Mouse (Mus musculus) stomach, postnatal 0 days (tissue): Measurements from ENCODE around the gene Lrguk. TPM values are rescaled to one million over a fixed set of nuclear protein-coding genes. Genes with fewer than 3 reads are reported as not detected.

Experiments
- ATAC-seq: fragments of 200-750 bp; cut with Nextera tagmentation; 2 replicates; pipeline ENCODE4 v1.8.0; 2017; ENCODE audit not compliant: low FRiP score, low TSS enrichment
- DNase-seq: peaks from one replicate; pipeline ENCODE4 v3.0.0-alpha.2; 2016; ENCODE audit warnings: low spot score
- H3K27ac ChIP-seq: fragments of 300-500 bp; sonication (generic); replicated peaks from 2 replicates; pipeline ENCODE4 v1.5.1; 2014; ENCODE audit warnings: mild to moderate bottlenecking, control low read depth
- H3K27me3 ChIP-seq: fragments of 300-500 bp; sonication (generic); 2 replicates; pipeline ENCODE4 v1.6.1; 2014; ENCODE audit warnings: low read length; ENCODE audit not compliant: control insufficient read depth, insufficient read depth
- H3K36me3 ChIP-seq: fragments of 300-500 bp; sonication (generic); 2 replicates; pipeline ENCODE4 v1.6.1; 2014; ENCODE audit warnings: low read length, mixed read lengths; ENCODE audit not compliant: control insufficient read depth, insufficient read depth
- H3K4me1 ChIP-seq: fragments of 300-500 bp; sonication (generic); replicated peaks from 2 replicates; pipeline ENCODE4 v1.6.1; 2014; ENCODE audit warnings: antibody characterized with exemption; ENCODE audit not compliant: control insufficient read depth, insufficient read depth
- H3K4me2 ChIP-seq: fragments of 300-500 bp; sonication (generic); replicated peaks from 2 replicates; pipeline ENCODE4 v1.6.1; 2014; ENCODE audit warnings: low read depth, mild to moderate bottlenecking, control low read depth, moderate library complexity
- H3K4me3 ChIP-seq: fragments of 300-500 bp; sonication (generic); 2 replicates; pipeline ENCODE4 v1.5.1; 2014; ENCODE audit warnings: low read depth, low read length, control low read depth
- H3K9ac ChIP-seq: fragments of 300-500 bp; sonication (generic); 2 replicates; pipeline ENCODE4 v1.6.1; 2014; ENCODE audit warnings: mild to moderate bottlenecking, low read length, control low read depth, mixed read lengths
- H3K9me3 ChIP-seq: fragments of 300-500 bp; sonication (generic); 2 replicates; pipeline ENCODE4 v1.6.1; 2016; ENCODE audit warnings: low read length; ENCODE audit not compliant: control insufficient read depth
- CTCF ChIP-seq: IDR thresholded peaks from 2 replicates; pipeline ENCODE4 v1.5.1; 2016; ENCODE audit warnings: antibody characterized with exemption, low read depth, mild to moderate bottlenecking, moderate library complexity
- EP300 ChIP-seq: optimal IDR thresholded peaks from 2 replicates; pipeline ENCODE3; 2016; ENCODE audit warnings: antibody characterized with exemption
- WGBS: fragments of 180-500 bp; shearing (Covaris S2); extraction: QIAGEN DNeasy Blood & Tissue Kit; methylation state at CpG from one replicate; pipeline ENCODE4 v1.1.7; 2014; 5-methylcytosine and 5-hydroxymethylcytosine counted together
- polyA plus RNA-seq: library from polyadenylated mRNA; unstranded; fragments of >200 nt; fragmentation: Nextera tagmentation; extraction: Ambion mirVana; gene quantifications from 2 replicates; pipeline ENCODE4 v1.2.1, GENCODE M21; 2015

Gene Lrguk
- polyA plus RNA-seq, 1 experiment from 2014 or later = 0.21 TPM

DNA sequence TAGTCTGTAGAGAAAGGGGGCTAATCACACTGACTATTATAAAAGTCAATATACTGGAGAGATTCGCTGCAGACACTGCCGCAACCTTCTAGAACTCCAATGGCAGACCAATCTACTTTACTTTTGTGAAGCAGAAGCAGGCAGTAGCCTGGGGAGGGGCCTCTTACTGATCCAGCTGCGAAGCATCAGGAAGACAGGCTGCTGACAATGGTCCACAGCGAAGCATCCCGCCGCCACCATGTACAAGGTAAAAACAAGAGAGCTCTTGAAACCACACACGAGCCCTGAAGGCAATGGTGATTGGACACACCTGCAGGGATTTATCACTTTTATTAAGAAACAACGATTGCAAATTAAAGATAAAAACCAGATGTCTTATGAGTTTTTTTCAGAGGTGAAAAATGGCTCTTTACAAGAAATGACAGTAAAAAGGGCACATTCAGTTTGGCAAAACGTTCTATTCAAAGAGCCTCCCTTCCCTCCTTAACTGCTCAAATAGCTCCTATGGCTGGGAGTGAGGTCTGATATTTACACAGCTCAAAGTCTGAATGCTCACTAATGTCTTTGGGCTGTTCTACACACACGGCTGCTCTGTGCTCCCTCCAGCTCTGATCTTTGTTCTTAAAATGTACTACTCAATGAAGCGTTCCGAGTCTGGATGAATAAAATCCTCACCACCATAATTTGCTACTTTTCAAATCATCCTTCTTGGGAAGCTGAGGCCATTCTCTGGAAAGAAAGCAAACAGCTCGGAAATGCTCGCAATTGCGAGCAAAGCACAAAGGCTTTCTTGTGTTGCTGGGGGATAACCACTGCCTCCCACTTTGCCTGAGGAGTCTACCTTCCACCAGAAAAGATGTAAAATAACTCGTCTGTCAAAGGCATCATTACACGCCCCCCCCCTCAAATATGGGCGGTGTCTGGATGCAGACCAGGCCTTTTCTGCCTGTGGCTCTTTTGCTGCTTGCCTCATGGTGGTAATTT lies 124.1 kb downstream of the Lrguk start:
- Histone ChIP-seq H3K4me2 (0 out of 2 replicates have a peak overlapping the region, but pooled peaks have one; percentile 11), H3K9me3 (no peaks in the 10 kb centered on the region), H3K27me3 (no peaks in the 10 kb centered on the region), H3K4me3 (no peak overlapping the region), H3K4me1 (peaks cover 14% of the 10 kb centered on the region), H3K36me3 (peaks cover 10% of the 10 kb centered on the region; the same call in 1 of the 2 replicates), H3K9ac (no peak overlapping the region; the same call in 1 of the 2 replicates), H3K27ac (peak overlapping the region; percentile 49; the same call in 1 of the 2 replicates)
- WGBS = 27% methylated on average over 18 of the region's 18 CpGs
- DNase-seq (no peak), ATAC-seq (peak; percentile 69; the same call in 1 of the 2 replicates)
- TF ChIP-seq EP300 = no peak
- TF ChIP-seq CTCF = no peak

DNA sequence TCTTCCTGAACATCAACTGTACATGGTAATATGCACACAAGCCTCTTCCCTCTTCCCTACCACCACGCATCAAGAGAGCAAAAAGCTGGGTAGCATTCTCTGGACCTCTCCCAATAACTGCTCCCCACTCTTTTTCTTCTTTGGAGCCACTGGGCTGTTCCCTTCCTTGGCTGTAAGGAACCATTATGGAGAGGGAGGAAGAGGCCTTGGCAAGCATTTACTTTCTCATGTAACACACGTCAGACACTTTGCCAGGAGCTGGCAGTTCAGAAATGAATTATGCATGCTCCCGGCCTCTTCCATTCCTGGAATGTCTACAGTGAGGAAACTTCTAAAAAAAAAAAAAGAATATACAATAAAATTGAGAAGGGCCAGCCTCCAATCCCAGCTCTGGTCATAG lies 125.0 kb downstream of the Lrguk start:
- Histone ChIP-seq H3K27ac (peak overlapping the region; percentile 49), H3K36me3 (peaks cover 12% of the 10 kb centered on the region; the same call in 1 of the 2 replicates), H3K27me3 (no peaks in the 10 kb centered on the region), H3K9ac (no peak overlapping the region), H3K4me3 (no peak overlapping the region), H3K4me1 (peaks cover 14% of the 10 kb centered on the region), H3K4me2 (peak overlapping the region; percentile 11; the same call in 1 of the 2 replicates), H3K9me3 (no peaks in the 10 kb centered on the region)
- DNase-seq = no peak
- 22% methylated on average over 3 of the region's 3 CpGs for WGBS
- ATAC-seq = no peak
- peak; percentile 18 for TF ChIP-seq EP300
- no peak for TF ChIP-seq CTCF

DNA sequence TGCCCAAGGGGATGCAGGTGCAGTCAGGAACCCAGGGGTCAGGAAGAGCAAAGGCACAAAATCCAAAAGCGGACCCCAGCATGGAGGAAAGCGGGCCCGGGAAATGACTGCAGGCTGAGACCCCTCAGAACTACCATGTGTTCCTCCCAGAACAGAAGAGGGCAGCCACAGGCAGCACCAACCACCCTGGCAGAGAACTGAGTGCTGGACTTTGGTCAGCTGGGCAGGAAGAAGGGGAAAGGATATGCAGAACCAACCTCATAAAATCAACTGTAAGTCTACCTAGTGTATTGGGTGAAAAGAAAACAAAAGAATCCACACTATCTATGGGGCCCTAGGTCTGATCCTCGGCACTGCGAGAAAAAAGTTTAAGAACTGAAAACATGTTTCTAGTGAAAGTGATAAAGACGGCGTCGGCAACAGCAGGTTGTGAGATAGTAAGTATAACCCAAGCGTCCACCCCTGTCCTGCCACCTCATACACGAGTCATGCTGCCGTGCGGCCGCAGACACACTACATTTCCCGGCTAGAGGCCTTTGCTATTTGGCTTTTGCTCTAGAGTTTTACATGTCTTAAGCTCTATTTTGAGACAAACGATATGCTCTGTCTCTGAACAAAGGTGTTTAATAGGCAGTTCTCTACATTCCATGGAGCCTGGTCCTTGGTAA lies 126.0 kb downstream of the Lrguk start:
- Histone ChIP-seq H3K27me3 (no peaks in the 10 kb centered on the region), H3K27ac (peak overlapping the region; percentile 63), H3K9ac (no peak overlapping the region), H3K9me3 (no peaks in the 10 kb centered on the region), H3K4me2 (0 out of 2 replicates have a peak overlapping the region, but pooled peaks have one; percentile 11), H3K4me3 (no peak overlapping the region), H3K36me3 (peaks cover 14% of the 10 kb centered on the region; the same call in 1 of the 2 replicates), H3K4me1 (peaks cover 14% of the 10 kb centered on the region)
- ATAC-seq (peak; percentile 63), DNase-seq (peak; percentile 43)
- WGBS = 80% methylated on average over 15 of the region's 15 CpGs
- no peak for TF ChIP-seq EP300
- no peak for TF ChIP-seq CTCF

DNA sequence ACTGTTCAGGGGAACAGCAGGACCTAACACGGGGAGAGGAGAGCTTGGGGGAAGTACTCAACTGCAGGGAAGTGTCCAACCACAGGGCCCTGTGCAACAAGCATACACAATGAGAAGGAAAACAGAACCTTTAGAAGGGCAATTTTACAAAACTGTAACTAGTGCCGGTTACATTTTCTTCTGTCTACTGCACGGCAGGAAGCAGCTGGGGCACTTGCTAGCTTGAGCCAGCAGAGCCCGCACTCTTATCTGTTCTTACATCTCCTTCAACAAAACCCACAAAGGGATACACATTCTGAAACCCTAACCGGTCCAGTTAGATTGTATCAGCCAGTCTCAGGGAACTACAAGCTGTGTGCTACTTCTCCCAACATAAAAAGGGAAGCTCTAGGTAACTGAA lies 126.8 kb downstream of the Lrguk start:
- H3K9ac ChIP-seq = no peak overlapping the region
- H3K27me3 ChIP-seq = no peaks in the 10 kb centered on the region
- WGBS = 49% methylated on average over 5 of the region's 5 CpGs
- H3K4me3 ChIP-seq = no peak overlapping the region
- DNase-seq (no peak), ATAC-seq (no peak)
- TF ChIP-seq CTCF = no peak
- no peak for TF ChIP-seq EP300
- H3K27ac ChIP-seq = no peak overlapping the region
- no peak overlapping the region for H3K4me2 ChIP-seq
- H3K9me3 ChIP-seq = no peaks in the 10 kb centered on the region
- peaks cover 14% of the 10 kb centered on the region; the same call in 1 of the 2 replicates for H3K36me3 ChIP-seq
- peaks cover 14% of the 10 kb centered on the region for H3K4me1 ChIP-seq

DNA sequence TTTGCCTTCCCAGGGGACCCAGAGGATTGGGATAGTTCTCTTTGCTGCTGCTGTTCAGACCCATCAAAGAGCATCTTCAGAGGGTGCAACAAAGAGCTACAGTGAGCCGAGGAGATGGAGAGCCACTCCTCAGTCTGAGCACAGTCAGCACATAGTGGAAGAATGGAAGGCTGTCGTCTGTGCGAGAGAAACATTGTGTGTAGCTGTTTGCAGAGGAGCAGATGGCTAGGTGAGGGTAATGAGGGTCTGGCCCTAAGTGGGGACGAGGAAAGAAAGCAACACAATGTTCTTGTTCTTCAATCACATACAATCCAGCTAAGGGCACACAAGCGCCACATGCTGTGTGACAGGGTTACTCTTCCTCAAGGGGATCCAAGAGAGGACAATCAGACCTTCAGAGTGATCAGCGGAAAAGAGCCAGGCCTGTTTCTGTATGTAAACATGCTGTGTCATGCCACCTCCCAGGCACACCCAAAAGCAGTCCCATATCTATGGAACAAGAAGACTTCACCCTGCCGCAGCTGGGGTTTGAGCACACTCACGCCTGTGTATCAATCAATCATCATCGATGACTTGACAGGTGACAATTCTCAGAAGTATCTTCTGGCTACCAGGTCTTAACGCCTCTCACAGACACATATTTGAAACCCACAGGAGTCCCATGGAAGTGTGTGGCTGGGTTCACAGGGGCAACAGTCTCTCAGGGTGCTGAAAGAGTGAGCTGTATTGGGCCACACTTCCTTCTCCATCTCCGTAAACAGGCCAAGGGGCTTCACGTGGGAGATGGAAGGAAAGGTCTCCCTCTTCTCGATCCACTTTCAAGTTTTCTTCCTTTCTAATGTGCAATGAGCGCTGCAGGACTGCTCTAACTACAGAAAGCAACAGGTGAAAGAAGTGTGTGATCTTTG lies 127.8 kb downstream of the Lrguk start:
- DNase-seq = no peak
- no peaks in the 10 kb centered on the region for H3K27me3 ChIP-seq
- H3K36me3 ChIP-seq = peaks cover 14% of the 10 kb centered on the region; the same call in 1 of the 2 replicates
- TF ChIP-seq EP300 = no peak
- TF ChIP-seq CTCF = no peak
- H3K4me1 ChIP-seq = peaks cover 14% of the 10 kb centered on the region
- peak; percentile 32; the same call in 1 of the 2 replicates for ATAC-seq
- no peak overlapping the region for H3K27ac ChIP-seq
- H3K4me3 ChIP-seq = no peak overlapping the region
- no peak overlapping the region for H3K4me2 ChIP-seq
- WGBS = 85% methylated on average over 14 of the region's 14 CpGs
- H3K9ac ChIP-seq = no peak overlapping the region
- H3K9me3 ChIP-seq = no peaks in the 10 kb centered on the region
